Mouse (Mus musculus): ENCODE data around the gene Cdc42ep3. TPM values are rescaled to one million over a fixed set of nuclear protein-coding genes. Genes with fewer than 3 reads are reported as not detected.

Cdc42ep3 gene
- 44.6 and 46.9 TPM in 2 replicates for polyA plus RNA-seq (2015; fragmentation: Nextera tagmentation; extraction: Ambion mirVana)

DNA sequence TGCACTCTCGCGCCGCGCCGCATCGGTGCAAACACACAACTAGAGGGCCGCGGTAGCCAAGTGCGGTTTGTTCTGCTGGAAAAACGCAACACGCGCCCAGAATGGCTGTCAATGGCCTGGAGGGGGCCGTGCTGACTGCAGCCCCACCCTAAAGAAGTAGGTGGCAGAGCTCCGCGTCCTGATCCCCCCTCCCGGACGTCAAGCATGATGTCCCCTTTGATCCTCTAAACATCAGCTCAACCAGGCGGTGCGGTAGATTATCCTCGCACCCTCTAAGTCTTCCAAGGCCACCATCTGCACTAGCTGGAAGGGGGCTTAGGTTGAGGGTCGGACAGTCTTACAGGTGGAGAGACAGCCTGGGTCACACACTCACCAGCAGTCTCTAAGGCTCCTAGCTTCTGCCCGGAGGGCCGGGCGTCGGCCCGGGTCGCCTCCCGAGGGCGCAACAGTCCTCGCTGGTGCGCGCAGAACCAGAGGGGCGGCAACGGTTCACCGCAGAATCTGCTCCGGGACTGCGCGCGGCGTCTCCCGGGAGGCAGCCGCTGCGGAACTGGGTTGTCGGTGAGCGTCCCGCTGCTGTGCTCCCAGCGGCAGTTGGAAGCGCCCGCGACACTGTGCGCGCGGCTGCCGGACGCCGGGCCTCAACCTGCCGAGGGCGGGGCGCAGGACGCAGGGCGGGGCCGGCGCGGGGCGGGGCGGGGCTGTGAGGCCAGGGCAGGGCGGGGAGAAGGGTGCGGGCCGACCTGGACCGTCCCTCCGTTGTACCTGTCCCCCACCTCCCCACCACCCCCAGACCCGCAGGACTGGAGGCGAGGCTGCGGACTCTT, at the start of gene Cdc42ep3:
TSS of gene Cdc42ep3 (minus strand) at position 648 of the 827 bp plus-strand sequence.
- Histone ChIP-seq H3K4me2 (ENCODE audit: low read length) (peak within 1 kb of the TSS; percentile 76), H3K27ac (ENCODE audit: low read length) (peak within 1 kb of the TSS; percentile 89), H3K27me3 (replicated peaks; ENCODE audit: control insufficient read depth, insufficient read depth, low read length) (no peaks in the 10 kb centered on the region), H3K4me1 (replicated peaks; ENCODE audit: control insufficient read depth, insufficient read depth, low read length) (peaks cover 17% of the 10 kb centered on the region), H3K36me3 (ENCODE audit: control insufficient read depth, insufficient read depth) (no peaks in the 10 kb centered on the region), H3K9ac (replicated peaks; ENCODE audit: low read depth, low read length) (peak within 1 kb of the TSS; percentile 98), H3K9me3 (ENCODE audit: control insufficient read depth, low read length) (no peaks in the 10 kb centered on the region), H3K4me3 (replicated peaks; ENCODE audit: low read length) (peak within 1 kb of the TSS; percentile 77)
- under 1% methylated on average over 60 of the region's 74 CpGs for WGBS
- ATAC-seq: peak; percentile 78

DNA sequence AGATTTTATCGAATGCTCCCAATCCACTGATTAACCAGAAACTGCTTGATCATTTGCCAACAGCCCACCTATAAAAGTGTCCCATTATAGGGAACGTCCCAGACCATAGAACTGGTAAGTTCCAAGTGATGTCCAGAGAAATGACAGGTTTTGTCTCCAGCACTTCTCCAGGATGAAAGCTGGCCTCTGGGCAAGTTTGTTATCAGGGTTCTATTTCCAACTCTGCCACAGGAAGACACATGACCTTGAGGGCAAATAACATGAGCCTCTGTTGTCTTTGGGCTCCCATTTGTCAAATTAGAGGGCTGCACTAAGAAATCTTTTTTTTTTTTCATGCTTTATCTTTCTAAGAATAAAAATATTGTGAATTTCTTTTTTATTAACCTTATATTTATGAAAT, 45.5 kb upstream of the Cdc42ep3 start:
- H3K27ac ChIP-seq (ENCODE audit: low read length): no peak overlapping the region
- H3K9ac ChIP-seq (replicated peaks; ENCODE audit: low read depth, low read length): no peak overlapping the region
- no peaks in the 10 kb centered on the region for H3K36me3 ChIP-seq (ENCODE audit: control insufficient read depth, insufficient read depth)
- ATAC-seq: no peak
- H3K4me3 ChIP-seq (replicated peaks; ENCODE audit: low read length): no peak overlapping the region
- no peak overlapping the region for H3K4me2 ChIP-seq (ENCODE audit: low read length)
- WGBS: 87% methylated on average over 2 of the region's 2 CpGs
- no peaks in the 10 kb centered on the region for H3K9me3 ChIP-seq (ENCODE audit: control insufficient read depth, low read length)
- H3K27me3 ChIP-seq (replicated peaks; ENCODE audit: control insufficient read depth, insufficient read depth, low read length): no peaks in the 10 kb centered on the region
- no peaks in the 10 kb centered on the region for H3K4me1 ChIP-seq (replicated peaks; ENCODE audit: control insufficient read depth, insufficient read depth, low read length)

DNA sequence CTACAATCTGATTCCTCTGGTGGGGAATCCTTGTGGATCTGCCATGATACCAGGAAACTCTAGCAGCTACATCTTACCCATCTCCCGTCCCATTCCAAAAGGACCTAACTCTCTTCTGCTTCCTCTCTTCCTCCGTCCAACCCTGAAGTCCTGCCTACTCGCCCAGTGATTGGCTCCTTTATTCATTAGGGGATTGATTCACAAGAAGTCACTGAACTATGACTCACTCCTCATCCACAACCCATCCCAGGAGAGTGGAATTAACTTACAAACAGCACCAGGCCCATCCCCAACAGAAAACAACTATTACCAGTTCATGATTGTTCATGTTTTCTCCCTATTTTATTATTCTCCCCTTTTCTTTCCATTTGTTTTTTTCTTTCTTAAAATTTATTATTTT, 43.5 kb upstream of the Cdc42ep3 start:
- H3K4me1 ChIP-seq (replicated peaks; ENCODE audit: control insufficient read depth, insufficient read depth, low read length): 0 out of 2 replicates have a peak, but pooled peaks cover 2% of the 10 kb centered on the region
- H3K9ac ChIP-seq (replicated peaks; ENCODE audit: low read depth, low read length): no peak overlapping the region
- 76% methylated on average over 3 of the region's 3 CpGs for WGBS
- ATAC-seq: no peak
- no peaks in the 10 kb centered on the region for H3K9me3 ChIP-seq (ENCODE audit: control insufficient read depth, low read length)
- no peaks in the 10 kb centered on the region for H3K27me3 ChIP-seq (replicated peaks; ENCODE audit: control insufficient read depth, insufficient read depth, low read length)
- H3K36me3 ChIP-seq (ENCODE audit: control insufficient read depth, insufficient read depth): no peaks in the 10 kb centered on the region
- H3K4me2 ChIP-seq (ENCODE audit: low read length): no peak overlapping the region
- no peak overlapping the region for H3K4me3 ChIP-seq (replicated peaks; ENCODE audit: low read length)
- no peak overlapping the region for H3K27ac ChIP-seq (ENCODE audit: low read length)

DNA sequence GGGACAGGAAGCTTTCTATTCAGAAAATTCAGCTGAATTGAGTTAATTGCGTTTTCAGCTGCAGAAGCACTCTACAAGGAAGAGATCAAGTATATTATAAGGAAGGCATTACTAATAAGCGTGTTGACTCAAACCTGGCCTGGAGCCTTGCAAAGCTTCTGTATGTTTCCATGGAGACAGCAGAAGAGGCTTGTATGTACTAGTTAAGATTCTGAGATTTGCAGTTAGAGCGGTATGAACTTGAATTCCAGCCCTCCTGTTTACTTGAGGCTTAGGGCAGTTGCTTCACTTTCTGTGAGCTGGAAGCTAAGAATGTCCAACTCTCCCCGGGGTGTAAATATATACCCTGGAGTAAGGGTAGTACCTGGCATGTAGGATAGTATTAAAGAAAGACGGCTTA, 39.9 kb upstream of the Cdc42ep3 start:
- ATAC-seq: peak; percentile 66; the same call in 1 of the 2 replicates
- H3K36me3 ChIP-seq (ENCODE audit: control insufficient read depth, insufficient read depth): no peaks in the 10 kb centered on the region
- WGBS: 67% methylated on average over 5 of the region's 5 CpGs
- H3K4me1 ChIP-seq (replicated peaks; ENCODE audit: control insufficient read depth, insufficient read depth, low read length): 0 out of 2 replicates have a peak, but pooled peaks cover 2% of the 10 kb centered on the region
- no peaks in the 10 kb centered on the region for H3K9me3 ChIP-seq (ENCODE audit: control insufficient read depth, low read length)
- H3K27me3 ChIP-seq (replicated peaks; ENCODE audit: control insufficient read depth, insufficient read depth, low read length): no peaks in the 10 kb centered on the region
- no peak overlapping the region for H3K4me3 ChIP-seq (replicated peaks; ENCODE audit: low read length)
- H3K27ac ChIP-seq (ENCODE audit: low read length): no peak overlapping the region
- no peak overlapping the region for H3K4me2 ChIP-seq (ENCODE audit: low read length)
- no peak overlapping the region for H3K9ac ChIP-seq (replicated peaks; ENCODE audit: low read depth, low read length)

DNA sequence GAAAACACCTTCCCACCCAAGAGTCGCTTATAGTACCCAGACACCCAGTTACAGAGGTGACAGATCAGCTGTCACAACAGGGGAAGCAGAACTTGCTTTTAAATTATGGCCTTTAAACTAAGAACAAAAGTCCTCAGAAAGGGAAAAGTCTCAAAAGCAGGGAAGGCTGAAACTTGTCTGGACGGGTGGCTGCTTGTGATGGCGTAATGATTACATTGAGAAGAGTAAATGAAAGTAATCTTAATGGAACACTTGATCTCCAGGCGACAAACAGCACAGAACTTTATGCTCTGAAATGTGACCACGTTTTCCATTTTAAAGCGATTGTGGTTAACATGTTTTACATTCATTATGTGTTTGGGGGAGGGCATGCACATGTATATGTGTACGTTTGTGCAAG, 39.0 kb upstream of the Cdc42ep3 start:
- Histone ChIP-seq H3K4me3 (replicated peaks; ENCODE audit: low read length) (no peak overlapping the region), H3K36me3 (ENCODE audit: control insufficient read depth, insufficient read depth) (no peaks in the 10 kb centered on the region), H3K9ac (replicated peaks; ENCODE audit: low read depth, low read length) (no peak overlapping the region), H3K9me3 (ENCODE audit: control insufficient read depth, low read length) (no peaks in the 10 kb centered on the region), H3K4me1 (replicated peaks; ENCODE audit: control insufficient read depth, insufficient read depth, low read length) (0 out of 2 replicates have a peak, but pooled peaks cover 2% of the 10 kb centered on the region), H3K27me3 (replicated peaks; ENCODE audit: control insufficient read depth, insufficient read depth, low read length) (no peaks in the 10 kb centered on the region), H3K4me2 (ENCODE audit: low read length) (no peak overlapping the region), H3K27ac (ENCODE audit: low read length) (no peak overlapping the region)
- ATAC-seq: no peak
- 82% methylated on average over 7 of the region's 7 CpGs for WGBS

DNA sequence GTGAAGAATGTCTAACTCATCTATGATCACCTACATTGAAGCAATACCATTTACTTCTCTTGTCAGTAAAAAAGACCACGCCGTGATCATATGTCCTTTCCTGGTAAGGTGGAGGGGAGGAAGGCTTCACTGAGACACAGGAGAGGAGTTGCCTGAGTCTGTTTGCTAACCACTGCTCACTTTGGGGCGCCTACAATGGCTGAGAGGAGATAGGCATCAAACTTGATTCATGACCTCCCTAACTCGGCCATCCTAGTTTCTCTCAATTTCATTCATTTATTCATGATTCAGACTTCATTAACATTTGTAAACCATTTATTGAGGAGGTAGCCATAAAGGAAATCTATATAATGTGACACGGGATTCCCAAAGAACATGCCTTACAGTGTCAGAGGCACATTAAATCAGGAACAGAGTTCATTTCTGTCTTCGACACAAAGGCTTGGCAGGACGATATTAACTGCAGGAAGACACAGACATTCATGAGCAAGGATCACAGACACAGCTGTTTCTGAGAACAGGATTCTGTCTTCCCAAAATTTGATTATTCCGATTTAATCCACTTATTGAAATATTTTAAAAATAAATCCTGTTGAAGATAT, 32.7 kb upstream of the Cdc42ep3 start:
- H3K27me3 ChIP-seq (replicated peaks; ENCODE audit: control insufficient read depth, insufficient read depth, low read length): no peaks in the 10 kb centered on the region
- no peak overlapping the region for H3K4me2 ChIP-seq (ENCODE audit: low read length)
- no peaks in the 10 kb centered on the region for H3K36me3 ChIP-seq (ENCODE audit: control insufficient read depth, insufficient read depth)
- H3K4me1 ChIP-seq (replicated peaks; ENCODE audit: control insufficient read depth, insufficient read depth, low read length): no peaks in the 10 kb centered on the region
- H3K9me3 ChIP-seq (ENCODE audit: control insufficient read depth, low read length): no peaks in the 10 kb centered on the region
- no peak overlapping the region for H3K9ac ChIP-seq (replicated peaks; ENCODE audit: low read depth, low read length)
- no peak overlapping the region for H3K27ac ChIP-seq (ENCODE audit: low read length)
- no peak for ATAC-seq
- 82% methylated on average over 8 of the region's 8 CpGs for WGBS
- no peak overlapping the region for H3K4me3 ChIP-seq (replicated peaks; ENCODE audit: low read length)

DNA sequence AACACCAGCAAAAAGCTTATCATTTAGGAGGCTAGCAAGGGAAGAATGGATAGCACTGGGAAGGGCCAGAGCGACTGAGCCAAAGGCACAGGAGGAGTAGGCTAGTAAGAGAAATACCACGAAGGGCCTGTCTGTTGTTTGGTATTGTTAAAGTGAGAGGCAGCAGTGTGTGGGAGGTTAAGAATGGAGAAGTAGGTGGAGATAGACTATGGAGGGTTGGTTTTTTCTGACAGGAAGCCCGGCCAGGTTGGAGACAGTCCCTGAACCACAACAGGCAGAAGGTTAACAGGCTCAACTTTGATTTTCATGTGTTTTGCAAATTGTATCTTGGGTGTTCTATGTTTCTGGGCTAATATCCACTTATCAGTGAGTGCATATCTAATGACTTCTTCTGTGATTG, 26.6 kb upstream of the Cdc42ep3 start:
- Histone ChIP-seq H3K27ac (ENCODE audit: low read length) (no peak overlapping the region), H3K4me2 (ENCODE audit: low read length) (no peak overlapping the region), H3K9ac (replicated peaks; ENCODE audit: low read depth, low read length) (no peak overlapping the region), H3K27me3 (replicated peaks; ENCODE audit: control insufficient read depth, insufficient read depth, low read length) (no peaks in the 10 kb centered on the region), H3K9me3 (ENCODE audit: control insufficient read depth, low read length) (no peaks in the 10 kb centered on the region), H3K4me3 (replicated peaks; ENCODE audit: low read length) (no peak overlapping the region), H3K4me1 (replicated peaks; ENCODE audit: control insufficient read depth, insufficient read depth, low read length) (no peaks in the 10 kb centered on the region), H3K36me3 (ENCODE audit: control insufficient read depth, insufficient read depth) (no peaks in the 10 kb centered on the region)
- ATAC-seq: no peak
- WGBS: 77% methylated on average over 3 of the region's 3 CpGs

DNA sequence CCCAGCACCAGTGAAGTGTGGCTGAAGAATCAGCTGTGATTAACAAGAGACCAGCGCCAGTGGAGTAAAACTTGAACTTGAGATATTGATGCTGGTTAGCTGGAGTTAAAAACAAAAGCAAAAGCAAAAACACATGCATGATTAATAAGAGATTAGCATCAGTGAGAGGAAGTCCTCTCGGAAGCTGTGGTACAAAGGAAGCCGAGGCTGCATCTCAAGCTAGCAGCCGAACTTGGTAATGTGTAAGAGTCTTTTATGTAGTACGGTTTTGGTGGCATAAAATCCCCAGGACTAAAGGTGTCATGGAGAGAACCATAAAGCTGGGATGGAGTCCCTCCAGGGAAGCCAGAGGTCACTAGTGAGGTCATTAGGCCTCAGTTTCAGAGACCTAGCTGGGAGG, 24.3 kb upstream of the Cdc42ep3 start:
- Histone ChIP-seq H3K4me1 (replicated peaks; ENCODE audit: control insufficient read depth, insufficient read depth, low read length) (no peaks in the 10 kb centered on the region), H3K27me3 (replicated peaks; ENCODE audit: control insufficient read depth, insufficient read depth, low read length) (no peaks in the 10 kb centered on the region), H3K27ac (ENCODE audit: low read length) (no peak overlapping the region), H3K9ac (replicated peaks; ENCODE audit: low read depth, low read length) (no peak overlapping the region), H3K4me3 (replicated peaks; ENCODE audit: low read length) (no peak overlapping the region), H3K9me3 (ENCODE audit: control insufficient read depth, low read length) (no peaks in the 10 kb centered on the region), H3K4me2 (ENCODE audit: low read length) (no peak overlapping the region), H3K36me3 (ENCODE audit: control insufficient read depth, insufficient read depth) (no peaks in the 10 kb centered on the region)
- ATAC-seq: no peak
- WGBS: 72% methylated on average over 5 of the region's 5 CpGs

DNA sequence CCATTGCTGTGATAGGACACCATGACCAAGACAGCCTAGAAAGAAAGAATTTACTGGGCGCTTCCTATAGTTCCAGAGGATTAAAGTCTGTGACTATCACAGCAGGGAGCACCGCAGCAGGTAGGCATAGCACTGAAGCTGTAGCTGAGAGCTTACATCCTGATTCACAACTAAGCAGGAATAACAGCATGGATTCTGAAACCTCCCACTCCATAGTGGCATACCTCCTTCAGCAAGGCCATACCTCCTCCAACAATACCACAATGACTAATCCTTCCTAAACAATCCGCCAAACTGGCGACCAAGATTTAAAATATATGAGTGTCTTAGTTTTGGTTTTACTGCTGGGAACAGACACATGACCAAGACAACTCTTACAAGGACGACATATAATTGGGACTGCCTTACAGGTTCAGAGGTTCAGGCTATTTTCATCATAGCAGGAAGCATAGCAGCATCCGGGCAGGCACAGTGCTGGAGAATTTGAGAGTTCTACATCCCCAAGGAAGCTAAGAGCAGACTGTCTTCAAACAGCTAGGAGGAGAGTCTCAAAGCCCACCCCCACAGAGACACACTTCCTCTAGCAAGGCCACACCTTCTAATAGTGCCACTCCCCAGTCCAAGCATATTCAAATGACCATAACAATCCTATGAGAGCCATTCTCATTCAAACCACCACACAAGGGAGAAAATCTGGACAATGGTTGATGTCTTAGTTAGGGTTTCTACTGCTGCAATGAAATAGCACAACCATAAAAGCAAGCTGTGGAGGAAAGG, 21.7 kb upstream of the Cdc42ep3 start:
- Histone ChIP-seq H3K27me3 (replicated peaks; ENCODE audit: control insufficient read depth, insufficient read depth, low read length) (no peaks in the 10 kb centered on the region), H3K4me2 (ENCODE audit: low read length) (no peak overlapping the region), H3K9me3 (ENCODE audit: control insufficient read depth, low read length) (no peaks in the 10 kb centered on the region), H3K4me1 (replicated peaks; ENCODE audit: control insufficient read depth, insufficient read depth, low read length) (no peaks in the 10 kb centered on the region), H3K36me3 (ENCODE audit: control insufficient read depth, insufficient read depth) (no peaks in the 10 kb centered on the region), H3K4me3 (replicated peaks; ENCODE audit: low read length) (no peak overlapping the region), H3K9ac (replicated peaks; ENCODE audit: low read depth, low read length) (no peak overlapping the region), H3K27ac (ENCODE audit: low read length) (no peak overlapping the region)
- 56% methylated on average over 6 of the region's 6 CpGs for WGBS
- ATAC-seq: no peak

Data from forebrain, embryonic 16.5 days (tissue).